Mouse (Mus musculus) heart, postnatal 0 days (tissue): ENCODE data around the gene Gm21992. TPM values are rescaled to one million over a fixed set of nuclear protein-coding genes. Genes with fewer than 3 reads are reported as not detected.

Experiments
- ATAC-seq: fragments of 200-750 bp; cut with Nextera tagmentation; 2 replicates; pipeline ENCODE4 v1.8.0; 2017; ENCODE audit warnings: low read depth, moderate number of reproducible peaks, moderate library complexity; ENCODE audit not compliant: insufficient read depth
- DNase-seq: peaks from one replicate; pipeline ENCODE4 v3.0.0-alpha.2; 2016; ENCODE audit warnings: low spot score
- H3K27ac ChIP-seq: fragments of 300-500 bp; sonication (generic); 2 replicates; pipeline ENCODE4 v1.5.1; 2014; ENCODE audit warnings: low read depth, mild to moderate bottlenecking
- H3K27me3 ChIP-seq: fragments of 300-500 bp; sonication (generic); 2 replicates; pipeline ENCODE4 v1.6.1; 2014; ENCODE audit warnings: low read length, mixed read lengths; ENCODE audit not compliant: control insufficient read depth, insufficient read depth
- H3K36me3 ChIP-seq: fragments of 300-500 bp; sonication (generic); replicated peaks from 2 replicates; pipeline ENCODE4 v1.6.1; 2014; ENCODE audit warnings: low read length, mixed read lengths; ENCODE audit not compliant: control insufficient read depth, insufficient read depth
- H3K4me1 ChIP-seq: fragments of 300-500 bp; sonication (generic); 2 replicates; pipeline ENCODE4 v1.6.1; 2014; ENCODE audit warnings: antibody characterized with exemption; ENCODE audit not compliant: control insufficient read depth, insufficient read depth
- H3K4me2 ChIP-seq: fragments of 300-500 bp; sonication (generic); 2 replicates; pipeline ENCODE4 v1.6.1; 2014; ENCODE audit warnings: low read depth, mild to moderate bottlenecking, low read length, moderate library complexity
- H3K4me3 ChIP-seq: fragments of 300-500 bp; sonication (generic); 2 replicates; pipeline ENCODE4 v1.5.1; 2014; ENCODE audit warnings: low read depth, low read length
- H3K9ac ChIP-seq: fragments of 300-500 bp; sonication (generic); replicated peaks from 2 replicates; pipeline ENCODE4 v1.6.1; 2014; ENCODE audit warnings: low read depth, low read length, mixed read lengths
- H3K9me3 ChIP-seq: fragments of 300-500 bp; sonication (generic); replicated peaks from 2 replicates; pipeline ENCODE4 v1.6.1; 2016; ENCODE audit warnings: low read length; ENCODE audit not compliant: control insufficient read depth
- CTCF ChIP-seq: IDR thresholded peaks from 2 replicates; pipeline ENCODE4 v1.5.1; 2016; ENCODE audit warnings: antibody characterized with exemption, control low read depth, low read depth
- EP300 ChIP-seq: IDR thresholded peaks from 2 replicates; pipeline ENCODE4 v1.6.1; 2016; ENCODE audit warnings: antibody characterized with exemption, low read depth
- WGBS: fragments of 180-500 bp; shearing (Covaris S2); extraction: QIAGEN DNeasy Blood & Tissue Kit; methylation state at CpG from one replicate; pipeline ENCODE4 v1.1.7; 2014; 5-methylcytosine and 5-hydroxymethylcytosine counted together
- polyA plus RNA-seq: library from polyadenylated mRNA; unstranded; fragments of >200 nt; fragmentation: Nextera tagmentation; extraction: Ambion mirVana; gene quantifications from 2 replicates; pipeline ENCODE4 v1.2.1, GENCODE M21; 2015
- total RNA-seq: library from RNA; depleted of rRNA; stranded (reverse); fragments of >200 nt; gene quantifications from 2 replicates; pipeline ENCODE4 v1.2.3, GENCODE M21; 2014; ENCODE audit warnings: low replicate concordance; rRNA removed

The Gm21992 gene
- total and polyA plus RNA-seq, 2 experiments from 2014 or later: 12.4 to 17.6 TPM

- H3K9me3 ChIP-seq: no peaks in the 10 kb centered on the region
- no peaks in the 10 kb centered on the region for H3K36me3 ChIP-seq
- ATAC-seq (no peak), DNase-seq (no peak)
- peaks cover 52% of the 10 kb centered on the region for H3K27me3 ChIP-seq
- H3K4me1 ChIP-seq: 0 out of 2 replicates have a peak, but pooled peaks cover 5% of the 10 kb centered on the region
- H3K9ac ChIP-seq: no peak overlapping the region
- no peak for TF ChIP-seq CTCF
- no peak for TF ChIP-seq EP300
- no peak overlapping the region for H3K27ac ChIP-seq
- peak overlapping the region; percentile 91 for H3K4me2 ChIP-seq
- peak overlapping the region; percentile 60; the same call in 1 of the 2 replicates for H3K4me3 ChIP-seq
- 74% methylated on average over 9 of the region's 9 CpGs for WGBS
Observed at GRCm38 (mm10) chr19:4697721-4698120, 113.7 kb downstream of the Gm21992 start.

- no peak for ATAC-seq
- H3K9me3 ChIP-seq: no peaks in the 10 kb centered on the region
- no peak for DNase-seq
- 0 out of 2 replicates have a peak, but pooled peaks cover 5% of the 10 kb centered on the region for H3K4me1 ChIP-seq
- peaks cover 50% of the 10 kb centered on the region for H3K27me3 ChIP-seq
- no peaks in the 10 kb centered on the region for H3K36me3 ChIP-seq
- TF ChIP-seq EP300 (no peak), CTCF (no peak)
- H3K9ac ChIP-seq: no peak overlapping the region
- no peak overlapping the region for H3K4me2 ChIP-seq
- H3K27ac ChIP-seq: no peak overlapping the region
- WGBS: 79% methylated on average over 3 of the region's 3 CpGs
- H3K4me3 ChIP-seq: no peak overlapping the region
Observed at GRCm38 (mm10) chr19:4697121-4697520, 114.3 kb downstream of the Gm21992 start.

GRCm38 (mm10) chr19:4694346-4694745 lies 117.1 kb downstream of the Gm21992 start:
- no peak overlapping the region for H3K27ac ChIP-seq
- TF ChIP-seq EP300 (no peak), CTCF (no peak)
- 0 out of 2 replicates have a peak, but pooled peaks cover 5% of the 10 kb centered on the region for H3K4me1 ChIP-seq
- H3K9me3 ChIP-seq: no peaks in the 10 kb centered on the region
- no peaks in the 10 kb centered on the region for H3K36me3 ChIP-seq
- H3K9ac ChIP-seq: no peak overlapping the region
- DNase-seq (no peak), ATAC-seq (no peak)
- H3K4me2 ChIP-seq: no peak overlapping the region
- H3K4me3 ChIP-seq: no peak overlapping the region
- H3K27me3 ChIP-seq: peaks cover 33% of the 10 kb centered on the region
- 53% methylated on average over 3 of the region's 3 CpGs for WGBS

Other genes with a start within 250 kb of the Gm21992 start
- gene Lrfn4, start 195.9 kb downstream of the Gm21992 start, total RNA-seq: 32.2 and 45.8 TPM in 2 replicates
- 1.7 and 1.9 TPM in 2 replicates for gene Lrfn4, start 195.9 kb downstream of the Gm21992 start, polyA plus RNA-seq
- 60.6 and 64.6 TPM in 2 replicates for gene Rce1, start 186.0 kb downstream of the Gm21992 start, total RNA-seq
- 24.8 and 25.6 TPM in 2 replicates for gene Rce1, start 186.0 kb downstream of the Gm21992 start, polyA plus RNA-seq
- gene Gm960, start 112.9 kb downstream of the Gm21992 start, total RNA-seq: 0.43 TPM in 1 of 2 replicates, not detected in the other
- gene Gm960, start 112.9 kb downstream of the Gm21992 start, polyA plus RNA-seq: 0.54 and 1.6 TPM in 2 replicates
- 0.04 TPM in 2 replicates for gene Sptbn2, start 100.4 kb downstream of the Gm21992 start, total RNA-seq
- gene Sptbn2, start 100.4 kb downstream of the Gm21992 start, polyA plus RNA-seq: 0.05 and 0.12 TPM in 2 replicates
- gene Rbm4b, start 55.1 kb downstream of the Gm21992 start, total RNA-seq: 9.3 and 30.2 TPM in 2 replicates
- 20.3 and 22.5 TPM in 2 replicates for gene Rbm4b, start 55.1 kb downstream of the Gm21992 start, polyA plus RNA-seq
- 63.4 and 75.1 TPM in 2 replicates for gene Rbm4, start 17.7 kb downstream of the Gm21992 start, total RNA-seq
- 40.8 and 43.9 TPM in 2 replicates for gene Rbm4, start 17.7 kb downstream of the Gm21992 start, polyA plus RNA-seq
- 25.3 and 28.1 TPM in 2 replicates for gene Rbm14, start within 50 bp of the Gm21992 start, total RNA-seq
- gene Rbm14, start within 50 bp of the Gm21992 start, polyA plus RNA-seq: 21.2 and 24.9 TPM in 2 replicates
- gene Ccs, start 27.7 kb upstream of the Gm21992 start, total RNA-seq: 23.2 and 58.6 TPM in 2 replicates
- gene Ccs, start 27.7 kb upstream of the Gm21992 start, polyA plus RNA-seq: 41.8 and 42.1 TPM in 2 replicates
- not detected in 2 replicates for gene Ccdc87, start 27.8 kb upstream of the Gm21992 start, total RNA-seq
- gene Ccdc87, start 27.8 kb upstream of the Gm21992 start, polyA plus RNA-seq: 0.08 and 0.10 TPM in 2 replicates
- 49.5 and 56.8 TPM in 2 replicates for gene Ctsf, start 43.5 kb upstream of the Gm21992 start, total RNA-seq
- 39.7 and 43.6 TPM in 2 replicates for gene Ctsf, start 43.5 kb upstream of the Gm21992 start, polyA plus RNA-seq
- 0.95 and 1.2 TPM in 2 replicates for gene Actn3, start 66.3 kb upstream of the Gm21992 start, total RNA-seq
- gene Actn3, start 66.3 kb upstream of the Gm21992 start, polyA plus RNA-seq: 0.72 and 0.78 TPM in 2 replicates
- gene Zdhhc24, start 67.1 kb upstream of the Gm21992 start, total RNA-seq: 8.7 and 11.6 TPM in 2 replicates
- 5.9 TPM in 2 replicates for gene Zdhhc24, start 67.1 kb upstream of the Gm21992 start, polyA plus RNA-seq
- gene Bbs1, start 95.0 kb upstream of the Gm21992 start, total RNA-seq: 5.4 and 5.8 TPM in 2 replicates
- 1.1 and 1.4 TPM in 2 replicates for gene Bbs1, start 95.0 kb upstream of the Gm21992 start, polyA plus RNA-seq
- gene Dpp3, start 116.7 kb upstream of the Gm21992 start, total RNA-seq: 60.1 and 116 TPM in 2 replicates
- 40.8 and 44.3 TPM in 2 replicates for gene Dpp3, start 116.7 kb upstream of the Gm21992 start, polyA plus RNA-seq
- gene Peli3, start 131.5 kb upstream of the Gm21992 start, total RNA-seq: 0.76 TPM in 1 of 2 replicates, not detected in the other
- gene Peli3, start 131.5 kb upstream of the Gm21992 start, polyA plus RNA-seq: 0.27 and 0.31 TPM in 2 replicates
- gene Mrpl11, start 150.5 kb upstream of the Gm21992 start, total RNA-seq: 35.0 and 61.4 TPM in 2 replicates
- gene Mrpl11, start 150.5 kb upstream of the Gm21992 start, polyA plus RNA-seq: 128 and 131 TPM in 2 replicates
- gene Npas4, start 178.7 kb upstream of the Gm21992 start, total RNA-seq: 0.15 TPM in 1 of 2 replicates, not detected in the other
- gene Npas4, start 178.7 kb upstream of the Gm21992 start, polyA plus RNA-seq: 0.03 TPM in 1 of 2 replicates, not detected in the other
- gene Slc29a2, start 212.2 kb upstream of the Gm21992 start, total RNA-seq: 13.8 and 17.3 TPM in 2 replicates
- 11.5 and 11.7 TPM in 2 replicates for gene Slc29a2, start 212.2 kb upstream of the Gm21992 start, polyA plus RNA-seq
- gene B4gat1, start 227.2 kb upstream of the Gm21992 start, total RNA-seq: 46.2 and 58.3 TPM in 2 replicates
- gene B4gat1, start 227.2 kb upstream of the Gm21992 start, polyA plus RNA-seq: 47.4 and 48.2 TPM in 2 replicates
- 1.7 TPM in 1 of 2 replicates, not detected in the other for gene AC124502.3, start 227.3 kb upstream of the Gm21992 start, total RNA-seq
- 0.97 and 1.4 TPM in 2 replicates for gene AC124502.3, start 227.3 kb upstream of the Gm21992 start, polyA plus RNA-seq
- gene Brms1, start 229.7 kb upstream of the Gm21992 start, total RNA-seq: 1.9 and 13.6 TPM in 2 replicates
- gene Brms1, start 229.7 kb upstream of the Gm21992 start, polyA plus RNA-seq: 20.0 and 20.4 TPM in 2 replicates
- 3.1 and 3.2 TPM in 2 replicates for gene Rin1, start 238.9 kb upstream of the Gm21992 start, total RNA-seq
- gene Rin1, start 238.9 kb upstream of the Gm21992 start, polyA plus RNA-seq: 0.97 and 1.3 TPM in 2 replicates